Mouse (Mus musculus) heart, embryonic 14.5 days (tissue): Measurements from ENCODE around the gene Fam222a. TPM values are rescaled to one million over a fixed set of nuclear protein-coding genes. Genes with fewer than 3 reads are reported as not detected.

Experiments used
- ATAC-seq: fragments of 200-750 bp; cut with Nextera tagmentation; 2 replicates; pipeline ENCODE4 v1.8.0; 2017; ENCODE audit warnings: low read depth, moderate TSS enrichment; ENCODE audit not compliant: insufficient number of reproducible peaks, insufficient read depth, low FRiP score
- H3K27ac ChIP-seq, 2 experiments: fragments of 200-500 bp in 1 of 2; fragments of 300-500 bp in 1 of 2; sonication (generic) in 1 of 2; replicated peaks in 1 of 2; 2 replicates each; pipeline ENCODE4 v1.5.1; 2012 to 2014; ENCODE audit warnings: low read depth in 2 of 2, low read length in 2 of 2, control low read depth in 1 of 2, mild to moderate bottlenecking in 1 of 2, mixed read lengths in 1 of 2; ENCODE audit not compliant: control insufficient read depth in 1 of 2, insufficient read depth in 1 of 2
- H3K27me3 ChIP-seq: fragments of 300-500 bp; sonication (generic); 2 replicates; pipeline ENCODE4 v1.6.1; 2014; ENCODE audit warnings: mild to moderate bottlenecking, low read length, control low read depth; ENCODE audit not compliant: control insufficient read depth, insufficient read depth
- H3K36me3 ChIP-seq: fragments of 300-500 bp; sonication (generic); 2 replicates; pipeline ENCODE4 v1.6.1; 2014; ENCODE audit warnings: mild to moderate bottlenecking, control low read depth, low read length, mixed read lengths; ENCODE audit not compliant: control insufficient read depth, insufficient read depth
- H3K4me1 ChIP-seq, 2 experiments: fragments of 200-500 bp in 1 of 2; fragments of 300-500 bp in 1 of 2; sonication (generic) in 1 of 2; 2 replicates each; pipeline ENCODE4 v1.6.1; 2012 to 2014; ENCODE audit warnings: low read length in 2 of 2, control low read depth in 1 of 2, mixed read lengths in 1 of 2; ENCODE audit not compliant: control insufficient read depth in 2 of 2, insufficient read depth in 2 of 2
- H3K4me2 ChIP-seq: fragments of 300-500 bp; sonication (generic); 2 replicates; pipeline ENCODE4 v1.6.1; 2014; ENCODE audit warnings: mild to moderate bottlenecking, low read length
- H3K4me3 ChIP-seq, 2 experiments: fragments of 200-500 bp in 1 of 2; fragments of 300-500 bp in 1 of 2; sonication (generic) in 1 of 2; 2 replicates each; pipeline ENCODE4 v1.5.1; 2012 to 2014; ENCODE audit warnings: low read length in 2 of 2, mild to moderate bottlenecking in 2 of 2, control low read depth in 1 of 2, low read depth in 1 of 2, moderate library complexity in 1 of 2; ENCODE audit not compliant: control insufficient read depth in 1 of 2, insufficient read depth in 1 of 2
- H3K9ac ChIP-seq: fragments of 300-500 bp; sonication (generic); 2 replicates; pipeline ENCODE4 v1.6.1; 2014; ENCODE audit warnings: mild to moderate bottlenecking, low read length
- H3K9me3 ChIP-seq: fragments of 300-500 bp; sonication (generic); 2 replicates; pipeline ENCODE4 v1.6.1; 2016; ENCODE audit warnings: low read length, control low read depth; ENCODE audit not compliant: control insufficient read depth
- WGBS: fragments of 180-500 bp; shearing (Covaris S2); extraction: QIAGEN DNeasy Blood & Tissue Kit; methylation state at CpG from one replicate; pipeline ENCODE4 v1.1.7; 2014; 5-methylcytosine and 5-hydroxymethylcytosine counted together
- polyA plus RNA-seq: library from polyadenylated mRNA; unstranded; fragments of >200 nt; fragmentation: Nextera tagmentation; extraction: Ambion mirVana; gene quantifications from 2 replicates; pipeline ENCODE4 v1.2.1, GENCODE M21; 2014

The Fam222a gene
- polyA plus RNA-seq, 1 experiment from 2014 or later = 0.96 TPM

GRCm38 (mm10) chr5:114568818-114569217, 1.0 kb downstream of the Fam222a start:
- Histone ChIP-seq H3K4me3 (peak overlapping the region; percentile 66 to 72; a peak in 2 of 4 replicates), H3K27ac (no peak overlapping the region), H3K4me1 (peaks cover 18 to 46% of the 10 kb centered on the region in 2 experiments), H3K36me3 (no peaks in the 10 kb centered on the region), H3K9me3 (peaks cover 3% of the 10 kb centered on the region; the same call in 1 of the 2 replicates), H3K9ac (peak overlapping the region; percentile 73; the same call in 1 of the 2 replicates), H3K27me3 (peaks cover 50% of the 10 kb centered on the region), H3K4me2 (peak overlapping the region; percentile 99)
- ATAC-seq = no peak
- WGBS = 38% methylated on average over 5 of the region's 5 CpGs

- Histone ChIP-seq H3K4me1 (peaks cover 22 to 53% of the 10 kb centered on the region in 2 experiments), H3K9me3 (no peaks in the 10 kb centered on the region), H3K36me3 (no peaks in the 10 kb centered on the region), H3K4me3 (no peak overlapping the region), H3K27ac (no peak overlapping the region), H3K27me3 (peaks cover 50% of the 10 kb centered on the region), H3K9ac (no peak overlapping the region), H3K4me2 (peak overlapping the region; percentile 99)
- no peak for ATAC-seq
- WGBS = 34% methylated on average over 11 of the region's 16 CpGs
Observed at GRCm38 (mm10) chr5:114569918-114570670, 2.3 kb downstream of the Fam222a start.

DNA sequence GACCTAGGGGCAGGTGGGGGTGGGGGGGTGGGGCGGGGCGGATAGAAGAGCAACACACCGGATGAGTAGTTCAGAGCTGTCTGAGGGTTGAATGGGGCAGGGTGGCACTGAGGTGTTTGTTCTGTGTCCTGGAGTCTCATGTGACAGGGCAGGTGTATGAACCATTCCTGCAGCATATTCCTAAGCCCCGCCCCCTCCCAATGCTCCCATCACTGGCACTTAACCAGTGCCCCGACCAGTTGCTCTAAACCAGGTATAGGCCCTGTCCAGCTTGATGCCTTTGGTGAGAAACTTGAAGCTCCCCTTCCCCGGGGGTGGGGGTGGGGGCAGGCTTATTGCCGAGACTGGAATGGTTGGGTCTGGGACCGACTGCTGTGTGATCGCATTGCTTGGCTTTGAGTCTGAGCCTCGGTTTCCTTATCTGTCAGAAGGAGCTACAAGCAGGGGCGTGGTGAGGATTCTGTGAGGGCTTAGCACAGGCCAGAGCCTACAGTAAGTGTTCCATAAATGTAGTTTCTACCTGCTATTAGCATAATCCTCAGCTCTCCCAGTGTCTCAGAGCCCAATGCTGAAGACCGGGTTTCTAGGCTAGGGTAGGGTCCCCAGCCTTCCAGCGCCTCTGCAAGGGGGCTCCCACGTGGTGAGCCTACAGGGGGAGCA, 3.1 kb downstream of the Fam222a start:
- no peak overlapping the region for H3K27ac ChIP-seq
- no peak for ATAC-seq
- peak overlapping the region in 1 of 2 experiments; percentile 37; a peak in 2 of 4 replicates for H3K4me3 ChIP-seq
- peaks cover 21 to 51% of the 10 kb centered on the region in 2 experiments for H3K4me1 ChIP-seq
- 10% methylated on average over 14 of the region's 14 CpGs for WGBS
- peak overlapping the region; percentile 54; the same call in 1 of the 2 replicates for H3K9ac ChIP-seq
- H3K27me3 ChIP-seq = peaks cover 50% of the 10 kb centered on the region
- H3K9me3 ChIP-seq = no peaks in the 10 kb centered on the region
- H3K4me2 ChIP-seq = peak overlapping the region; percentile 67
- H3K36me3 ChIP-seq = no peaks in the 10 kb centered on the region

- Histone ChIP-seq H3K27me3 (peaks cover 46% of the 10 kb centered on the region), H3K9ac (peak overlapping the region; percentile 54; the same call in 1 of the 2 replicates), H3K4me1 (peaks cover 21 to 51% of the 10 kb centered on the region in 2 experiments), H3K9me3 (no peaks in the 10 kb centered on the region), H3K4me3 (peak overlapping the region; percentile 18 to 37; a peak in 3 of 4 replicates), H3K36me3 (no peaks in the 10 kb centered on the region), H3K4me2 (peak overlapping the region; percentile 67), H3K27ac (no peak overlapping the region)
- WGBS = 1% methylated on average over 37 of the region's 39 CpGs
- ATAC-seq = no peak
Observed at GRCm38 (mm10) chr5:114571451-114572030, 3.7 kb downstream of the Fam222a start.

DNA sequence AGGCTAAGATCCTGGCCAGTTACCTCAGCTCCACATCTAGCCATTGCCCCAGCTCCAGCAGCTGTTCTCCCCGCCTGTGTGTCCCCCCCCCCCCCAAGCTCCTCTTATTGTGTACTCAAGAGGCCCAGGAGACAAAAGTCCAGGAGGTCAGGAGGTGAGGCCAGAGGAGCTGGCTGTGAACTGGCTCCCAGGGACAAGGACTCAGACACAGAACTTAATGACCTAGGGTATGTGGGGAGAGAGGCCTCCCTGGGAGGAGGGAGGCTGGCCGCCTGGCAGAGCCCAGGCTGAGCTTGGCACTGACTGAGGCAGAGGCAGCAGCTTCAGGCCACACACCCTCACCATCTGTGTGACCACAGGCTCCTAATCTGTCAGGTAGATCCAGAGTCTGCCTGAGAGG, 5.2 kb downstream of the Fam222a start:
- ATAC-seq = no peak
- H3K9ac ChIP-seq = no peak overlapping the region
- no peak overlapping the region for H3K27ac ChIP-seq
- no peak overlapping the region for H3K4me3 ChIP-seq
- WGBS = 69% methylated on average over 2 of the region's 2 CpGs
- peaks cover 45% of the 10 kb centered on the region for H3K27me3 ChIP-seq
- H3K9me3 ChIP-seq = no peaks in the 10 kb centered on the region
- H3K4me2 ChIP-seq = no peak overlapping the region
- H3K4me1 ChIP-seq = peaks cover 21 to 50% of the 10 kb centered on the region in 2 experiments
- no peaks in the 10 kb centered on the region for H3K36me3 ChIP-seq

DNA sequence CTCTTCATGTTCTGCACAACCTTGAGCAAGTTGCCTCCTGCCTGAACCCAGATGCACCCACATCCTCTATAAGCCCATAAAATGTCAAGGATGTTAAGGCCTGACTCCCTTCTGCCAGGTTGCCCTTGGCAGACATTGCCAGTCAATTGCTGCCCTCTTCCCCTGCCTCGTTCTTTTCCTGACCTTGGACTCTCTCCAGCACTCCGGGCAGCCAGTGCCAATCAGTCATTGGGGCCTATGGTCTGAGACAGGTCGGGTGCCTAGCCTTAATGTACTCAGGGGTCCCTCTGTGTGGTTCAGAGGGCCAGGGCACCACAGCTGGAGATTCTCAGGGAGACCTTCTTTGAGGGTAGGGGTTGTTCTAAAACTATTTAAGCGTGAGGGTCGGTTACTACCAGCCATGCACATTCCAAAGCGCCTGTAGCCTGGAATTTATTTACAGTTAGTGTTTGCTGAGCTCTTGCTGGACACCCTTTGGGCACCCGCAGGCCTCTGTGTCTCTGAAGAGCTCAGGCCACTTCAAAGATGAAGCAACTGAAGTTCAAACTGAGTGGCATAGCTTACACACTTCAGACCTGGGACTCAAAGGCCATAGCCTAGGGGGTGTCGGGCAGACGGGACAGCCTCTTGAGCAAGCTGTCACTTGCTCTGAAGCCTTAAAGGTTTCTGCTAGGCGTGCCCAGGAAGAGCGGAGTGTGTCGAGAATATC, 6.3 kb downstream of the Fam222a start:
- H3K36me3 ChIP-seq = no peaks in the 10 kb centered on the region
- peaks cover 13 to 39% of the 10 kb centered on the region in 2 experiments for H3K4me1 ChIP-seq
- peaks cover 38% of the 10 kb centered on the region for H3K27me3 ChIP-seq
- H3K9me3 ChIP-seq = no peaks in the 10 kb centered on the region
- no peak overlapping the region for H3K9ac ChIP-seq
- no peak overlapping the region for H3K4me3 ChIP-seq
- WGBS = 56% methylated on average over 12 of the region's 12 CpGs
- no peak overlapping the region for H3K27ac ChIP-seq
- no peak for ATAC-seq
- no peak overlapping the region for H3K4me2 ChIP-seq

DNA sequence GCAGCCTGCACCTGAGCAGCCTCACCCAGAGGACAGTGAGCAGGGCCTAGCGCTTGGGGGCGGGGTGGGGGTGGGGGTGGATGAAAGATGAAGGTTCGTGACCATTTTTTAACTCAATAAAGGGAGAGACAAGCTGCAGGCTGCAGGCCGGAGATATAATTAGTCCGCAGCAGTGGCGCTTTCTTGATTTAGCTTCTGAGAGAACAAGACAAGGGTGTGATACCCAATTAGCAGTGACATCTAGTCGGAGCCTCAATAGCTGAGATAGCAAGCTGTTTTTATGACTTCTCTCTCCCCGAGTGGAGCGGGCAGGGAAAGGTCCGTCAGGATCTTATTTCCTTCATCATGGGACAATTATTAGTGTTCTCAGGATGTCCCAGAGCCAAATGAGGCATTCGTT, 7.2 kb downstream of the Fam222a start:
- 0 out of 2 replicates have a peak overlapping the region, but pooled peaks have one; percentile 8 for H3K9ac ChIP-seq
- H3K4me1 ChIP-seq = peaks cover 11 to 31% of the 10 kb centered on the region in 2 experiments
- peaks cover 32% of the 10 kb centered on the region for H3K27me3 ChIP-seq
- WGBS = 33% methylated on average over 11 of the region's 11 CpGs
- no peaks in the 10 kb centered on the region for H3K9me3 ChIP-seq
- no peak overlapping the region for H3K27ac ChIP-seq
- H3K36me3 ChIP-seq = no peaks in the 10 kb centered on the region
- H3K4me2 ChIP-seq = peak overlapping the region; percentile 25; the same call in 1 of the 2 replicates
- no peak overlapping the region for H3K4me3 ChIP-seq
- no peak for ATAC-seq
